Mouse (Mus musculus) B cell, adult 62 days (primary cell): ENCODE results near the gene Prss35. TPM values are rescaled to one million over a fixed set of nuclear protein-coding genes. Genes with fewer than 3 reads are reported as not detected.

ENCODE experiments used
- total RNA-seq: library from RNA; stranded (reverse); gene quantifications from 4 replicates; pipeline ENCODE4 v1.2.4, GENCODE M21; 2023

The Prss35 gene
- not detected in 4 replicates for total RNA-seq

DNA sequence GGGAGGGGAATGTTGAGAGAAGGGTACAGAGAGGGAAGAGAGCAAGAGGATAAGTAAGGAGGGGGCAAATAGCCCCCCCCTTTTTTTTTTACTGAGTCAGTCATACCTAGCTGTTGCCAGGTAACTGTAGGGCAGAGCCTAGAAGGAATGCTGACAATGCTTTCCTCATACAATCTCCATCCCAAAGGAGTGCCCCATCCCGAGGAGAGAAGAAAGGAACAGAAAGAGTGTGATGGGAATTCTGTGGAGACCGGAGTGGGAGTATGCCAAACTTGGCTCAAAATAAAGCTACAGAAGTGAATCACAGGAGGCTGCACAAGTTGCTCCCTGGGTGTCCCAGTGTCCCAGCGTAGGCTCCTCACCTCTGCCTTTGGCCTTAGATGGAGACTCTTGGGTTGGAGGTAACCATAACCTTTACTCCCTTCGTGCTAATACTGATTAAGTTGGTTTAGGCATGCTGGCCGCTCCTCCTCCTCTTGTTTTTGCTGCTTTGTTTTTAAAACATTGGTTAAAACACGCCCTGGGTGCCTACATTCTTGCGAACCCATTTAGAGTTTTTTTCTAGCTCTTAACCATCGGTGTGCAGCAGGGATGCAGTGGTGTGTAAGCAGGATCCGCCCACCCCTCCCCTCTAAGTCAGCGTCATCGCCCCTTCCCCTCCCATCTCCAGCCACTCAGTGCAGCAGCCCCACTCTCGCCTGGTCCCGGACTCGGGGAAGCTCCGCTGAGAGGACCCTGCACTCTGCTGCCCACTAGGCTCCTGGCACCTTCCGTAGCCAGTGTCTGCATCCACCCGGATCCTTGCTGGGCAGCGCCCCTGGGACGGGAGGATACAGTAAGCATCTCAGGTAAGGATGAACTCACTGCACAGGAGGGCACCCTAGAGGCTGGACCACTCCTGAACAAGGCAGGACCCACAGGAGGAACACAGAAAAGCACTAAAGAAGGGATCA is at the start of gene Prss35:
Prss35 (plus strand) TSS at position 691 of the 953 bp plus-strand sequence.

DNA sequence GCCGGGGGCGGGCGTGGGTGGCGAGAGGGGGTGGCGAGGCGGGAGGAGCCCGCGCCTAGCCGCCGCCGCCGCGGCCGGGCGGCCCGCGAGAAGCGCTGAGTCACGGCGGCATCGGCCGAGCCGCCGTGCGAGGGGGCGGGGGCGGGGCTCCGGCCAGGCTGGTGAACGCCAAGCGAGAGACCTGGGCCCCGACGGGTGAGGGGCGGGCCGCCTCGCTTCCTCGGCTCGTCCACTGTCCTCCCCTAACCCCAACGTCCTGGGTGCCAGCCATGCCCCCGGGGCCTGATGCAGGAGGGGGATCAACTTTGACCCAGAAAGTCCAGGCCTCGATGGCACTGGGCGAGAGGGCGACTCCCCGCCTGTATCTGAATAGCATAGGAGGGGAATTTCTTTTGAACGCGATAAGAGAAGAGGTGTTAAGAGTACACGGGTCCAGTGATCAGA is 47.6 kb upstream of the Prss35 start, which contains the start of gene Me1:
Me1 (minus strand) TSS at position 136 of the 444 bp plus-strand sequence.

Other genes with a start within 250 kb of the Prss35 start
- 11.1 to 16.5 TPM (median 12.2 TPM) in 4 replicates for gene Pgm3, start 171.8 kb upstream of the Prss35 start, total RNA-seq
- gene Rwdd2a, start 171.7 kb upstream of the Prss35 start, total RNA-seq: 1.1 to 2.6 TPM (median 1.2 TPM) in 4 replicates
- not detected in 4 replicates for gene Me1, start 47.7 kb upstream of the Prss35 start, total RNA-seq
- gene Snap91, start 137.0 kb downstream of the Prss35 start, total RNA-seq: not detected in 4 replicates